Mouse (Mus musculus): ENCODE data around the gene Mios. TPM values are rescaled to one million over a fixed set of nuclear protein-coding genes. Genes with fewer than 3 reads are reported as not detected.

The Mios gene
- total RNA-seq (2023; ENCODE audit: inconsistent age): 19.5 to 24.5 TPM (median 21.6 TPM) in 4 replicates

DNA sequence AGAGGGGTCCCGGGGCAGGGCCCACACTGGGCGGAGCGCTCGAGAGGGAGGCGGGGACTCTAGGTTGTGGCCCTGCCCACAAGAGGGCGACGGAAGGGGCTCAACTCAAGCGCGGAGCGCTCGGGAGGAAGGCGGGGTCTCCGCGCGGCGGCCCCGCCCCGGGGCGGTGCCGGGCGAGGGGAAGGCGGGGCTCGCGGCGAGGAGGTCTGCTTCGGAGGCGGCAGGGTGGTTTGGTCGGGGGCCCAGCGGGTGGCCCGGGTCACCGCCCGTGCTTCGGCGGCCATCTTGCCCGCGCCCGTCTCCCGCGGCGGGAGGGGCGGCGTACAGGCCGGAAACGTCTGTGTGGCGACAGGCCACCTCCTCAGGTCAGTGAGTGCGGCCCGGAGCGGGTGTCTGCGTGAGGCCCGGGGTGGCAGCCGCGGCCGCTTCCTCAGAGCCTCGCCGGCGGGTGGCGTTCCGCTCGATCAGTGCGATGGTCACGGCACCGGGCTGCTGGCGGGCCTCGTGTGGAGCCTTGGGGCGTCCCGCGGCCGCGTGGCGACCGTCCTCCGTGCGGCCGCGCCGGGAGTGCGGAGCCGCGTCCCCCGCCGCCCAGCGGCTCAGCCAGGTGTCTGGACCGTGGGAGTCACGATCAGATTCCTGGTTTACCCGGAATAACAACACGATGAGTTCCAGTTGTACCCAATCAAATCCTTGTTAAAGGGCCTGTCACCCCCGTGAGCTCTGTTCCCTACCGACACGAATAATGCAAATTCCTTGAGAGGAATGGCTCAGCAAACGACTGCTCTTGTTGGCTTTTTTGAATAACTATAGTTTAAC, at the start of gene Mios:
TSS of gene Mios (plus strand) at position 176 of the 819 bp plus-strand sequence.

DNA sequence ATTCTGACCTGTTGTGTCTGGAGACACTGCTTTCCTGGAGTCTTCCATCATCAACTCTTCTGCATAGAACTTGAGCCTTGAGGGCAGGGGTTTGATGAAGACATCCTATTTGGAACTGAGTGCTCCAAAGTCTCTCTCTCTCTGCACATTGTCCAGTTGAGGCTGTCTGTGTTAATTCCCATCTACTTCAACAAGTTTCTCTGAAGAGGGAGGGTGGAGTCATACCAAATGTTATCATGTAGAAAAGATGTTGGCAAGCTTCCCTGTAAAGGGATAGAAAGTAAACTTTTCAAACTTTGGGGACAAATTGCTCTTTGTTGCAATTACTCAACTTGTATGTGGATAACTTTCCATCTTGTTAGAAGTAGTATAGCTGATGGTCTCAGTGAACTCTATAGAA, 16.5 kb upstream of the Mios start, which contains the start of gene Col28a1:
TSS of gene Col28a1 (minus strand) at position 101 of the 400 bp plus-strand sequence.

DNA sequence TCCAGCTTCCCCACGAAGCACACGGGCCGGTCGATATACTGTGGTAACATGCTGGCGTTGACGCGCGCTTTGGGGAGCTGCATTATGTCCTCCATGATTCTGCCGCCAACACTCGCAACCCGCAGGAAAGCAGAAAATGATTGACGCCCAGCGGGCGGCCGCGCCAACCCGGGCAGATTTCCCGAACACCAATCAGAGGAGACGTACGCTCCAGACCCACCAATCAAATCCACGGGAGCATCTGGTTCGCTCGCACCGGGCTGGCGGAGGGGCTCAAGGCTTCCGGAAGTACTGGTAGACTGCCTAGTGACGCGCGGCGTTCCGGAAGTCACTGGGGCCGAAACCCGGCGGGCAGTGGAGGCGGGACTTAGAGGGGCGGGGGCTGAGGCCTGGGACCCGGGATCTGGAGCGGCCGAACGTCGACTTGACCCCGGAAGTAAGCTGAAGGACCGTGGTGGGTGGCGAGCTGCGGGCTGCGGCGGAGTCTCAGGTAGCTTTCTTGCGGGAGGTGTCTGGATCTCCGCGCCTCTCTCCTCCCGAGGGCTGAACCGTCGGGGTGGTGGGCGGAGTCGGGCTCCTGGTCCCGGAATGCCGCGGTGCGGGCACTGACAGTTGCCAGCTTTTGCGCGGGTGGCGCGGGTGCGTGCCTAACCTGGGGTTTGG, 50.1 kb downstream of the Mios start, which contains the start of the genes Rpa3, Umad1 and Gm45062:
TSS of gene Rpa3 (minus strand) at position 170 of the 663 bp plus-strand sequence.
TSS of gene Umad1 (plus strand) at position 285 of the 663 bp plus-strand sequence.
TSS of gene Gm45062 (plus strand) at position 447 of the 663 bp plus-strand sequence.

Other genes with a start within 250 kb of the Mios start
- gene Col28a1, start 16.6 kb upstream of the Mios start, total RNA-seq (2023; ENCODE audit: inconsistent age): not detected in 4 replicates
- 17.2 to 23.8 TPM (median 20.4 TPM) in 4 replicates for gene Rpa3, start 50.0 kb downstream of the Mios start, total RNA-seq (2023; ENCODE audit: inconsistent age)
- gene Umad1, start 50.1 kb downstream of the Mios start, total RNA-seq (2023; ENCODE audit: inconsistent age): 9.8 to 17.1 TPM (median 12.5 TPM) in 4 replicates
- gene Gm45062, start 50.2 kb downstream of the Mios start, total RNA-seq (2023; ENCODE audit: inconsistent age): not detected in 4 replicates